Mouse (Mus musculus): ENCODE data around the gene Plp2. TPM values are rescaled to one million over a fixed set of nuclear protein-coding genes. Genes with fewer than 3 reads are reported as not detected.

Gene Plp2
- polyA plus RNA-seq, 1 experiment from 2014 or later, result 191 TPM

Other genes starting within 250 kb of the Plp2 start
- 0.05 TPM in 1 of 2 replicates, not detected in the other for gene Foxp3, start 97.7 kb downstream of the Plp2 start, polyA plus RNA-seq (2015; fragmentation: Nextera tagmentation; extraction: Ambion mirVana)
- gene Ppp1r3f, start 97.1 kb downstream of the Plp2 start, polyA plus RNA-seq (2015; fragmentation: Nextera tagmentation; extraction: Ambion mirVana), result 1.9 and 2.2 TPM in 2 replicates
- gene Ccdc22, start 65.9 kb downstream of the Plp2 start, polyA plus RNA-seq (2015; fragmentation: Nextera tagmentation; extraction: Ambion mirVana), result 31.9 and 32.1 TPM in 2 replicates
- not detected in 2 replicates for gene Cacna1f, start 64.3 kb downstream of the Plp2 start, polyA plus RNA-seq (2015; fragmentation: Nextera tagmentation; extraction: Ambion mirVana)
- gene Syp, start 32.9 kb downstream of the Plp2 start, polyA plus RNA-seq (2015; fragmentation: Nextera tagmentation; extraction: Ambion mirVana), result 1.9 and 3.4 TPM in 2 replicates
- 8.5 and 8.8 TPM in 2 replicates for gene Prickle3, start 14.1 kb downstream of the Plp2 start, polyA plus RNA-seq (2015; fragmentation: Nextera tagmentation; extraction: Ambion mirVana)
- gene Magix, start 9.9 kb upstream of the Plp2 start, polyA plus RNA-seq (2015; fragmentation: Nextera tagmentation; extraction: Ambion mirVana), result 0.53 and 0.62 TPM in 2 replicates
- gene Gpkow, start 25.7 kb upstream of the Plp2 start, polyA plus RNA-seq (2015; fragmentation: Nextera tagmentation; extraction: Ambion mirVana), result 46.9 and 49.1 TPM in 2 replicates
- 69.6 and 79.5 TPM in 2 replicates for gene Wdr45, start 42.9 kb upstream of the Plp2 start, polyA plus RNA-seq (2015; fragmentation: Nextera tagmentation; extraction: Ambion mirVana)
- not detected in 2 replicates for gene Gm45208, start 50.9 kb upstream of the Plp2 start, polyA plus RNA-seq (2015; fragmentation: Nextera tagmentation; extraction: Ambion mirVana)
- gene Praf2, start 57.0 kb upstream of the Plp2 start, polyA plus RNA-seq (2015; fragmentation: Nextera tagmentation; extraction: Ambion mirVana), result 58.9 and 60.6 TPM in 2 replicates
- gene Ccdc120, start 79.5 kb upstream of the Plp2 start, polyA plus RNA-seq (2015; fragmentation: Nextera tagmentation; extraction: Ambion mirVana), result 23.5 and 23.6 TPM in 2 replicates
- 29.2 and 30.5 TPM in 2 replicates for gene Tfe3, start 91.2 kb upstream of the Plp2 start, polyA plus RNA-seq (2015; fragmentation: Nextera tagmentation; extraction: Ambion mirVana)
- 39.7 and 41.7 TPM in 2 replicates for gene Gripap1, start 118.4 kb upstream of the Plp2 start, polyA plus RNA-seq (2015; fragmentation: Nextera tagmentation; extraction: Ambion mirVana)
- 1.4 and 1.6 TPM in 2 replicates for gene Kcnd1, start 150.9 kb upstream of the Plp2 start, polyA plus RNA-seq (2015; fragmentation: Nextera tagmentation; extraction: Ambion mirVana)
- gene Otud5, start 170.0 kb upstream of the Plp2 start, polyA plus RNA-seq (2015; fragmentation: Nextera tagmentation; extraction: Ambion mirVana), result 42.2 and 46.6 TPM in 2 replicates
- 8.6 and 10.3 TPM in 2 replicates for gene Pim2, start 206.9 kb upstream of the Plp2 start, polyA plus RNA-seq (2015; fragmentation: Nextera tagmentation; extraction: Ambion mirVana)
- 37.6 and 38.6 TPM in 2 replicates for gene Slc35a2, start 212.6 kb upstream of the Plp2 start, polyA plus RNA-seq (2015; fragmentation: Nextera tagmentation; extraction: Ambion mirVana)
- gene Pqbp1, start 227.9 kb upstream of the Plp2 start, polyA plus RNA-seq (2015; fragmentation: Nextera tagmentation; extraction: Ambion mirVana), result 114 and 115 TPM in 2 replicates
- 155 TPM in 2 replicates for gene Timm17b, start 228.0 kb upstream of the Plp2 start, polyA plus RNA-seq (2015; fragmentation: Nextera tagmentation; extraction: Ambion mirVana)
- not detected in 2 replicates for gene Gm10491, start 236.4 kb upstream of the Plp2 start, polyA plus RNA-seq (2015; fragmentation: Nextera tagmentation; extraction: Ambion mirVana)
- gene Gm10490, start 238.2 kb upstream of the Plp2 start, polyA plus RNA-seq (2015; fragmentation: Nextera tagmentation; extraction: Ambion mirVana), result not detected in 2 replicates
- 0.86 and 1.9 TPM in 2 replicates for gene Pcsk1n, start 248.4 kb upstream of the Plp2 start, polyA plus RNA-seq (2015; fragmentation: Nextera tagmentation; extraction: Ambion mirVana)